In the genomic region with DNA sequence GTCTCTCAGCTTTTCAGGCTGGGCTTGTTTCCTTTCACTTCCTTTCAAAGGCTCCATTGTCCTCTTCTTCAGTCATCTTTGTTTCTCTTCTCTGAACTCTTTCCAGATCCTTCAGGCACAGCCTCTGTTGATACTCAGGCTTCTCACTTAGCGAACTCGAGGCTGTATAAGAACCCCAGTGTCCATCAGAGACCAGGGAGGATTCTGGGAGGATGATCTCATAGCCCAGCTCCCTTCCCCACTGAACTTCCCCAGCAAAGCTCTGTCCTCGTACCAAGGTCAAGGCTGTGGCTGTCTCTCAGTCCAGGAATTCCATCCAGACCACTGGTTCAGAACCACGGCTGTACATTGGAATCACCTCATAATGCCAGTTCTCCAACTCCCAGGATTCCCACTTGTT, we compare ENCODE assay signal across 12 mouse cellular contexts. TPM values are rescaled to one million over a fixed set of nuclear protein-coding genes. Genes with fewer than 3 reads are reported as not detected.
DNase-seq lines count a peak whose midpoint lies in the region; TF ChIP-seq lines count a peak whose summit lies in the region.
"Had no signal": no experiment of that assay in that cellular context is flagged by ENCODE, and none has a peak within 500 bp of the region (broad histone marks: within the 10 kb centered on the region; RNA-seq: fewer than 3 reads in every experiment).

No protein-coding gene starts in this region.

- no peak overlapping the region; the same call in 1 of the 2 replicates for H3K27ac ChIP-seq in liver, adult 2 months (replicated peaks; ENCODE audit: insufficient read depth, low read depth, low read length)
- H3K27ac ChIP-seq: neural tube, embryonic 12.5 days had no signal

- no peak for TF ChIP-seq POLR2A in liver, adult 2 months (IDR thresholded peaks at IDR 0.05; ENCODE audit: extremely low read depth, insufficient read depth, low read length)

- peak; percentile 85 for DNase-seq in adrenal gland, adult 2 months
- no peak for DNase-seq in adrenal gland, adult 18-20 months (ENCODE audit: low spot score in 2 of 2)
- DNase-seq in liver, adult 2 months (ENCODE audit: extremely low read depth, low read depth, low spot score) = peak; percentile 59
- no peak for DNase-seq in liver
- DNase-seq in brain, adult 2 months (ENCODE audit: low read depth, low spot score) = peak; percentile 61
- DNase-seq in retina, postnatal 1 day = peak; percentile 68
- no peak for DNase-seq in cerebellum, adult 11 months
- no peak for DNase-seq in layer of hippocampus, adult 9-10 months (ENCODE audit: low spot score)
- DNase-seq: cerebellum, postnatal 14 days; layer of hippocampus, postnatal 36 days; liver, postnatal 0 days had no signal

- no peak for TF ChIP-seq CTCF in liver, adult 2 months (IDR thresholded peaks at IDR 0.05; ENCODE audit: low read depth, low read length)

- H3K4me3 ChIP-seq in liver, adult 2 months (ENCODE audit: insufficient read depth, low read depth, low read length) = no peak overlapping the region
- H3K4me3 ChIP-seq: neural tube, embryonic 12.5 days had no signal

- no peaks in the 10 kb centered on the region for H3K36me3 ChIP-seq in liver, adult 2 months (ENCODE audit: control insufficient read depth, insufficient read depth, low read length)
- H3K36me3 ChIP-seq: neural tube, embryonic 12.5 days had no signal

- peaks cover 20% of the 10 kb centered on the region for H3K4me1 ChIP-seq in liver, adult 2 months (ENCODE audit: control insufficient read depth, insufficient read depth, low read length)

- H3K9ac ChIP-seq in liver, adult 2 months (ENCODE audit: low read depth, low read length) = no peak overlapping the region
- H3K9ac ChIP-seq: liver, postnatal 0 days; neural tube, embryonic 12.5 days had no signal

- no peaks in the 10 kb centered on the region for H3K27me3 ChIP-seq in liver, adult 2 months (ENCODE audit: control insufficient read depth, insufficient read depth, low read length)
- H3K27me3 ChIP-seq: neural tube, embryonic 12.5 days had no signal

- H3K79me2 ChIP-seq in liver, adult 2 months (ENCODE audit: control insufficient read depth, insufficient read depth, low read length) = no peaks in the 10 kb centered on the region

- WGBS in liver, adult 2 months = 33% methylated on average over 4 of the region's 4 CpGs

RNA-seq across cellular contexts. Expression of a gene that starts 18.4 kb away (rescaled TPM):
- total RNA-seq in adrenal gland, adult 2 months (2021) = 1 to 10 TPM; 3.8 to 3.9 TPM
- 0.96 and 1.1 TPM in 2 replicates for polyA plus RNA-seq in adrenal gland, adult 2 months (2012; rRNA removed)
- total RNA-seq in adrenal gland, adult 18-20 months (2021) = 1 to 10 TPM; 1.6 to 3.4 TPM
- 0.09 and 0.94 TPM in 2 replicates for total RNA-seq in liver, adult 2 months (2014; rRNA removed)
- polyA plus RNA-seq in liver, adult 2 months (2012; rRNA removed) = 0.09 and 0.17 TPM in 2 replicates

RNA-seq across cellular contexts. Expression of a gene that starts 54.2 kb away (rescaled TPM):
- not detected for total RNA-seq in adrenal gland, adult 2 months (2021)
- polyA plus RNA-seq in adrenal gland, adult 2 months (2012; rRNA removed) = not detected in 2 replicates
- not detected for total RNA-seq in adrenal gland, adult 18-20 months (2021)
- not detected in 2 replicates for total RNA-seq in liver, adult 2 months (2014; rRNA removed)
- polyA plus RNA-seq in liver, adult 2 months (2012; rRNA removed) = not detected in 2 replicates
- total RNA-seq: layer of hippocampus, postnatal 36 days had no signal
- polyA plus RNA-seq: liver, postnatal 0 days had no signal

Comparison
In these comparisons a context has a peak if more than half of its experiments do, and no peak if none do; other contexts are left out.
1. DNase-seq: peak in adrenal gland, adult 2 months (single experiment), liver, adult 2 months (single experiment), brain, adult 2 months (single experiment) and retina, postnatal 1 day (single experiment); none in adrenal gland, adult 18-20 months (0 of 2), liver (single experiment), cerebellum, adult 11 months (single experiment) and layer of hippocampus, adult 9-10 months (single experiment).